In the genomic region with DNA sequence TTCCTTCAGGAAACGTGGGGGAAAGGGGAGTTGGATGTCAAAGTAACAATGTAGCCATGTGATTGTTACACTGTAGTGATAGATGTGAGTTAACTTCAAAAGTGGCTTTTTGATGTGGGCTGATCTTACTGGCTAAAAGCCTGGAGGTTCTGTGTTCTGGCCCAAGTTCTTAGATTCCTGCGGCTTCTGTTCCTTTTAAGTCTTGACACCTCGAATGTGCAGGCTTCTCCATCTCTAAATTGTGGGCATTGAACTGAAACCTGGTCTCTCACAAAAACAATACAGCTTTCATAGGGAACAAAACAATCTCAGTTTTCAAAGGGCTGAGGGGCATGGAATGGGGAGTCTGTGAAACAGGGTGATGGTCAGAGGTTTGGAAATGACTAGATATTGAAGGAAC, we compare ENCODE assay signal across 8 mouse cellular contexts. TPM values are rescaled to one million over a fixed set of nuclear protein-coding genes. Genes with fewer than 3 reads are reported as not detected.
DNase-seq lines count a peak whose midpoint lies in the region; ATAC-seq lines count a peak whose summit lies in the region.

No protein-coding gene starts in this region.

- H3K36me3 ChIP-seq in lung, embryonic 15.5 days = no peaks in the 10 kb centered on the region; the same call in 1 of the 2 replicates
- no peaks in the 10 kb centered on the region for H3K36me3 ChIP-seq in forebrain, embryonic 11.5 days (ENCODE audit: control insufficient read depth, insufficient read depth, low read length)
- H3K36me3 ChIP-seq in limb, embryonic 15.5 days = 0 out of 2 replicates have a peak, but pooled peaks cover 4% of the 10 kb centered on the region
- no peaks in the 10 kb centered on the region for H3K36me3 ChIP-seq in stomach, embryonic 15.5 days

- peak overlapping the region; percentile 67; the same call in 1 of the 2 replicates for H3K9ac ChIP-seq in lung, embryonic 15.5 days
- peak overlapping the region; percentile 69; the same call in 1 of the 2 replicates for H3K9ac ChIP-seq in forebrain, embryonic 11.5 days (ENCODE audit: low read length)
- H3K9ac ChIP-seq in limb, embryonic 15.5 days = no peak overlapping the region
- no peak overlapping the region for H3K9ac ChIP-seq in stomach, embryonic 15.5 days

- peaks cover 15% of the 10 kb centered on the region for H3K4me1 ChIP-seq in lung, embryonic 15.5 days
- H3K4me1 ChIP-seq in forebrain, embryonic 11.5 days (replicated peaks; ENCODE audit: control insufficient read depth, insufficient read depth, low read length) = 0 out of 2 replicates have a peak, but pooled peaks cover 4% of the 10 kb centered on the region
- peaks cover 13% of the 10 kb centered on the region; the same call in 1 of the 2 replicates for H3K4me1 ChIP-seq in limb, embryonic 15.5 days
- peaks cover 4% of the 10 kb centered on the region; the same call in 1 of the 2 replicates for H3K4me1 ChIP-seq in stomach, embryonic 15.5 days

- no peaks in the 10 kb centered on the region for H3K9me3 ChIP-seq in lung, embryonic 15.5 days
- no peaks in the 10 kb centered on the region for H3K9me3 ChIP-seq in forebrain, embryonic 11.5 days (ENCODE audit: control insufficient read depth, low read length)
- no peaks in the 10 kb centered on the region for H3K9me3 ChIP-seq in limb, embryonic 15.5 days
- no peaks in the 10 kb centered on the region for H3K9me3 ChIP-seq in stomach, embryonic 15.5 days

- no peaks in the 10 kb centered on the region for H3K27me3 ChIP-seq in lung, embryonic 15.5 days
- peaks cover 12% of the 10 kb centered on the region for H3K27me3 ChIP-seq in forebrain, embryonic 11.5 days (ENCODE audit: control insufficient read depth, insufficient read depth, low read length)
- H3K27me3 ChIP-seq in limb, embryonic 15.5 days = no peaks in the 10 kb centered on the region
- no peaks in the 10 kb centered on the region for H3K27me3 ChIP-seq in stomach, embryonic 15.5 days (replicated peaks)

- peak overlapping the region; percentile 73 for H3K4me2 ChIP-seq in lung, embryonic 15.5 days
- peak overlapping the region; percentile 81 for H3K4me2 ChIP-seq in forebrain, embryonic 11.5 days (ENCODE audit: low read depth, low read length, severe bottlenecking)
- peak overlapping the region; percentile 96 for H3K4me2 ChIP-seq in limb, embryonic 15.5 days
- peak overlapping the region; percentile 81 for H3K4me2 ChIP-seq in stomach, embryonic 15.5 days

- H3K4me3 ChIP-seq in lung, embryonic 15.5 days = peak overlapping the region; percentile 82
- H3K4me3 ChIP-seq in forebrain, embryonic 11.5 days (ENCODE audit: low read depth, low read length) = peak overlapping the region; percentile 63; the same call in 1 of the 2 replicates
- peak overlapping the region; percentile 74 for H3K4me3 ChIP-seq in limb, embryonic 15.5 days
- H3K4me3 ChIP-seq in stomach, embryonic 15.5 days (replicated peaks) = peak overlapping the region; percentile 63

- no peak for ATAC-seq in lung, embryonic 15.5 days (ENCODE audit: borderline replicate concordance, extremely low read depth, low FRiP score, low TSS enrichment)
- ATAC-seq in forebrain, embryonic 11.5 days (replicated peaks; ENCODE audit: low FRiP score) = no peak
- no peak for ATAC-seq in limb, embryonic 15.5 days (ENCODE audit: insufficient number of reproducible peaks, low FRiP score, low TSS enrichment, low read depth)
- ATAC-seq in stomach, embryonic 15.5 days (ENCODE audit: insufficient read depth, low FRiP score, low read depth) = no peak

- DNase-seq in lung, postnatal 4 days = no peak
- DNase-seq in forebrain, embryonic 11.5 days (ENCODE audit: low spot score) = no peak
- no peak for DNase-seq in layer of hippocampus, adult 18-20 months (ENCODE audit: low spot score in 2 of 2)
- no peak for DNase-seq in frontal cortex, postnatal 25 days (ENCODE audit: low spot score in 2 of 2)
- no peak for DNase-seq in layer of hippocampus, postnatal 36 days

- 34% methylated on average over 3 of the region's 3 CpGs for WGBS in lung, embryonic 15.5 days
- 30% methylated on average over 3 of the region's 3 CpGs for WGBS in forebrain, embryonic 11.5 days
- 45% methylated on average over 3 of the region's 3 CpGs for WGBS in limb, embryonic 15.5 days
- WGBS in stomach, embryonic 15.5 days = 38% methylated on average over 3 of the region's 3 CpGs

- H3K27ac ChIP-seq in lung, embryonic 15.5 days = peak overlapping the region; percentile 90
- no peak overlapping the region for H3K27ac ChIP-seq in forebrain, embryonic 11.5 days (ENCODE audit: low read depth, low read length)
- peak overlapping the region; percentile 76 for H3K27ac ChIP-seq in limb, embryonic 15.5 days
- H3K27ac ChIP-seq in stomach, embryonic 15.5 days = peak overlapping the region; percentile 55

RNA-seq across cellular contexts. Expression of a gene that starts 0.6 kb away (rescaled TPM):
- 20.7 and 22.0 TPM in 2 replicates for polyA plus RNA-seq in lung, embryonic 15.5 days (2015; fragmentation: Nextera tagmentation; extraction: Ambion mirVana)
- 12.5 and 12.8 TPM in 2 replicates for polyA plus RNA-seq in forebrain, embryonic 11.5 days (2014; fragmentation: Nextera tagmentation; extraction: Ambion mirVana)
- 15.1 and 16.2 TPM in 2 replicates for polyA plus RNA-seq in limb, embryonic 15.5 days (2015; fragmentation: Nextera tagmentation; extraction: Ambion mirVana)
- 14.3 and 15.6 TPM in 2 replicates for polyA plus RNA-seq in stomach, embryonic 15.5 days (2015; fragmentation: Nextera tagmentation; extraction: Ambion mirVana)
- total RNA-seq in layer of hippocampus, adult 18-20 months (2021) = 1 to 10 TPM; 2.3 to 2.5 TPM
- total RNA-seq in layer of hippocampus, postnatal 36 days (2021) = 1 to 10 TPM; 2.3 to 2.8 TPM

Comparison
In these comparisons a context has a peak if more than half of its experiments do, and no peak if none do; other contexts are left out.
1. H3K9ac ChIP-seq: peak in lung, embryonic 15.5 days (single experiment) and forebrain, embryonic 11.5 days (single experiment); none in limb, embryonic 15.5 days (single experiment) and stomach, embryonic 15.5 days (single experiment).
2. Peak in every context shown above with its lines, with median percentiles within 50 percentile points of each other: H3K4me2 ChIP-seq and H3K4me3 ChIP-seq.